Mouse (Mus musculus) brain, embryonic 14.5 days (tissue): ENCODE measurements around the gene Ldah. TPM values are rescaled to one million over a fixed set of nuclear protein-coding genes. Genes with fewer than 3 reads are reported as not detected.

Source experiments
- DNase-seq: peaks from one replicate; pipeline ENCODE4 v3.0.0-alpha.2; 2011; ENCODE audit warnings: low read depth
- CTCF ChIP-seq: fragments of 200-500 bp; IDR thresholded peaks from 2 replicates; pipeline ENCODE4 v1.5.1; 2012; ENCODE audit warnings: inconsistent platforms, mild to moderate bottlenecking, moderate library complexity, borderline replicate concordance; ENCODE audit not compliant: insufficient read depth, insufficient read length; ENCODE audit errors: extremely low read depth
- POLR2A ChIP-seq: fragments of 200-500 bp; IDR thresholded peaks from 2 replicates; pipeline ENCODE4 v1.6.1; 2012; ENCODE audit warnings: mild to moderate bottlenecking, inconsistent platforms, borderline replicate concordance; ENCODE audit not compliant: poor library complexity, insufficient read depth, insufficient read length, severe bottlenecking; ENCODE audit errors: extremely low read depth
- polyA plus RNA-seq: library from polyadenylated mRNA; depleted of rRNA; stranded (reverse); fragments of >200 nt; gene quantifications from 2 replicates; pipeline ENCODE4 v1.2.3, GENCODE M21; 2012; rRNA removed

The Ldah gene
- polyA plus RNA-seq, 1 experiment: 47.7 TPM

- TF ChIP-seq POLR2A: no peak
- no peak for TF ChIP-seq CTCF
- no peak for DNase-seq
Observed at GRCm38 (mm10) chr12:8321506-8321905, 113.6 kb downstream of the Ldah start.

- no peak for DNase-seq
- no peak for TF ChIP-seq CTCF
- no peak for TF ChIP-seq POLR2A
Observed at GRCm38 (mm10) chr12:8324086-8324485, 116.2 kb downstream of the Ldah start.

DNA sequence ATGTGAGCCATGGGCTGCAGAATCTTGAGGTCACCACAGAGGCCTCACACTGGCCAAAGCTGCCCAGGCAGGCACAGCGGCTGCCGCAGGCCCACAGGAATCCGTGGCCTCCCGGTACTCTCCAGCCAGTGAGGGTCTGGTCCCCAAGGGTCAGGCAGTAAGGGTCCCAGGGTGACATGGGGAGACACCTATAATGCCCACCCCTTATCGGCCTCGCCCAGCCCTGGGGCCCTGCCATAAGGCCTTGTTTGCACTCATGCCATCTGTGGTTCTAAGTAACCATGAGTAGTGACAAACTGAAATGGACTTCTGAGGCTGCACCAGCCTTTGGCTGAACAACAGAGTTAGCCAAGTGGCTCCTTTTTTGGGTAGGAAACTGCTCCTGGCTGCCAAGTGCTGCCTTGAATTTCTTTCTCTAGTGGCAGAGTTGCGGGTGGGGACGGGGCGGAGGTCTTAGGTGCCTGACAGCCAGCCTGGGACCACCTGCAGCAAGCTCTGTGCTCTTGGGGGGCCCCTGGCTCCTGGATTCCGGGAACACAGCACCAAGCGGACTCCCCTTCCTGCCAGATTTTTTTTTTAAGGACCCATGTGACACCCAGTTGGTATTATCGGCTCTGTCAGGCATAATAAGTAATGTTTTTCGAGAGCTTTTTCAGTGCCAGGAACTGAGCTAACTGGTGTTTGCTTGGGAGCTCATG, 117.5 kb downstream of the Ldah start:
- DNase-seq: no peak
- TF ChIP-seq CTCF: no peak
- TF ChIP-seq POLR2A: no peak

DNA sequence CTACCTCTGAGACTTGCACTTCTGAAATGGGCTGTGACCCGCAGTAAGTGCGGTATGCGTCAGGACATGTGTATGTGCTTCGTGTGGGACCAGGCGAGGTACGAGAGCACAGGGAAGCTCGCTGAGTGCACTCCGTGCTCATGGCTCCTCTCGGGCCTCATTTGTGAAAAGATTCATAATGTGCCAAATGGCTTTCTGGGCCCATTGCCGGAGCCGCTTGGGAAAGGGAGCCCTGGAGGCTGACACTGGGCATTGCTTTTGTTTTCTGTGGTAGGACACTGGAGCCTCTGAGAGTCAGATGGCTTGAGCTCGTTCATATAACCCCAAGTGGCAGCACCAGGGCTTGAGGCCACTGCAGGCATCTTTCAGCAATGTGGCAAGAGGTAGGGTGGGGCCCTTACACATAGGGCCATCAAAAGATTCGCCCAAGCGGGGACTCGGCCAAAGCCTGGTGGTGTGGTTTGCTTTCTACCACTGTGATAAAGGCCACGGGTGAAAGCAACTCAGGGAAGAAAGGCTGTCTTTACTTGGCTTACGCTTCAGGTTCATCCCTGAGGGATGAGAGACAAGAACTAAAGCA, 118.1 kb downstream of the Ldah start:
- no peak for DNase-seq
- TF ChIP-seq POLR2A (no peak), CTCF (no peak)

DNA sequence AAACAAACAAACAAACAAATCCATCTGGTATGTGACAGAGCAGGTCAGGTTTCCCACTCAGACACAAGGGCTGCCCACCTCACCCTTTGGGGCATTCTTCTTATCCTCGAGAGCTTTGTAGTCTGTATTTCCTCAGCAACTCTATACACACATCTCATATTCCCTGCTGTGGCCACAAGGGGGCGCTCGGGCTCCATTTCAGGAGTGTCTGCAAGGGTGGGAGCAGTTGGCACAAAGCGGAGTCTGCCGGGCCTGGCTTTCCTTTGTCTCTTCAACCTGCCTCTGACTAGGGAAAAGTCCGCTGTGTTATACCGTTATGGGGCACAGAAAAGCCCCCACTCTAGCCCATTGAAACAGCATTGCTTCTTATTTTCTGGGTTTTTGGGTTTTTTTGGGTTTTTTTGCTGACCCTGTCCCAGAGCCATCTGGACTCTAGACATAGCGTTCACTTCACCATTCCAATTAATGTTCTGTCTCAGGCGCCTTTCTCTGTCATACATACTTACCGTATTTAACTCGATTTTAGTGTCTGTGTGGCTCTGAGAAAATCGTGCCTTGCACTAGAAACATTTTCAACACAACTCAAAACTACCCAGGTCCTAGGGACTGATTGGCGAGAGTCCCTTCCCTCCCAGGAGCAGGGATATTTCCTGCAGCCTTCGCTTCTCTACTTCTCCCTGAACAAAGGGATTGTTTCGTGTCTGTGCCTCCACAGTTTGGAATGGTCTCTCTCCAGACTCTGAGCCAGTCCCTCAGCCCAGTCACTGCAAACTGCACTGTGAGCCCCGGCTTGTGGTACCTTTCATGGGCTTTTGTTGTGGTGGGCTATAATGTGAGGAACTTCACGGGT, 119.1 kb downstream of the Ldah start:
- DNase-seq: peak; percentile 97
- TF ChIP-seq POLR2A: no peak; the same call in 1 of the 2 replicates
- peak; percentile 96 for TF ChIP-seq CTCF

DNA sequence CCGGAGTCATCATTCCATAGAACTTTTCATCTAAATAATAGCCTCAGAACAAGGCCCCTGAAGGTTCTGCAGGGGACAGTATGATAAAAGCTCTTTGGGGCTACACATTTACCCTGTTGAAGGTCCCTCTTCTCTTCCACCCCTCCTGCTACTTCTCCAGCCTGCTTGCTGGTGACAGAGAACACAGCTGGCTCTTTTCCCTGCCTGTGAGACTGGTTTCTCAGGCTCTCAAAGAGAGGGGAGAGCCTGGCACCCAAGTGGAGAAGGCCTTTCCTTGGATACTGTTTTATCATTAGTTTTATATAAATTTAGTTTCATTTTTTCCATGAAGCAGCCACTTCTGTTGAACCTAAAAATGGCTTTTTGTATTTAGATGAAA, 119.8 kb downstream of the Ldah start:
- DNase-seq: peak; percentile 71
- TF ChIP-seq CTCF (no peak), POLR2A (no peak)

- no peak for DNase-seq
- TF ChIP-seq POLR2A (no peak), CTCF (no peak)
Observed at GRCm38 (mm10) chr12:8329236-8329635, 121.3 kb downstream of the Ldah start.

DNA sequence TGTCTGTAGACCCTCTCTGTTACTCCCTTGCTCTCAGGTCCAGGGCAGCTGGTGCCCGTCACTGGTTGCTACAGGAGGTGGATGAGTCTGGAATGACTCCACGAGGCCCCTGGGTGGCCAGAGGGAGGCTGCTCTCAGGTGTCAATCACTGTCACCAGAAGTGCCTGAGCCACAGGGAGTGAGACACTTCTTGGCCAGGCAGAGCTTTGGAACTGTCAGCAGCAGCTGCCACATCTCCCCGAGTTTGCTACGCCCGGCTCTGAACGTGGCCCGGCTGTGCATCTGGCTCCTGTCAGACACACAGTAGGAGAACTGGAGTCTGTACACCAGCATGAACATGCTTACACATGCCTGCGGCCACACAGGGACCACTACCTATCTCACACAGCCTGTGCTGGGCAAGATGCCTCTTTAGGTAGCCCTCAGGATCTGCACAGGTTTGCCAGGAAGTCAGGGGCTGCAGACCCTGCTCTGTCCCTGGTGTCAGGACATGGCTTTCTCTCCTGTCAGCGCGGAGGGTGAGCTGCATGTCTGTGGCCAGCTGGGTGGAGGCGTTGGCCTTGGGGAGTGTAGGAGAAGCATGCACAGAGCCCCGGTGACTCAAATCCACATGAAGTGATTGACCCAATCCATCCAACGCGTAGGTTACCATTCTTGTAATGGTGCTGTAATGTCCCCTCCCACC, 123.7 kb downstream of the Ldah start:
- peak; percentile 63 for DNase-seq
- no peak for TF ChIP-seq POLR2A
- no peak for TF ChIP-seq CTCF

- peak; percentile 43 for DNase-seq
- TF ChIP-seq POLR2A (no peak), CTCF (no peak)
Observed at GRCm38 (mm10) chr12:8332174-8332542, 124.3 kb downstream of the Ldah start.

DNA sequence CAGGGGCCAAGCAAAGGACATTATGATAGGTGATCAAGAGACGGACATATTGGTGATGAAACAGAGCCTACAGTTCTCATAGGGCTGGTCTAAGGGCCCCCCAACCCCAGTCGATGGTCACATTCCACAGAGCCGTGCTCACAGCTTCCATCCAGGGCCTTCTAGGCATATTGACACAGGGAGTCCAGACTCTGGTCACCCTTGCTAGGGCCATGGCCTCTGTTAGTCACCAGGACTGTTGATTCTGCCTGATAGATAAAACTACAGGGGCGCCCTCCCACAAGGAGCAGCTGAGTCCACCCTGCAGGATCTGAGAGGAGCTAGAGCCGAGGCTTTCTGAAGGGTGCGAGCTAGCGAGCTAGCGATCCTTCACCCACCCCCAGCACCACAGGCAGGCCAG, 125.7 kb downstream of the Ldah start:
- no peak for TF ChIP-seq POLR2A
- no peak for TF ChIP-seq CTCF
- DNase-seq: no peak

- no peak for TF ChIP-seq POLR2A
- TF ChIP-seq CTCF: no peak
- no peak for DNase-seq
Observed at GRCm38 (mm10) chr12:8334261-8334660, 126.4 kb downstream of the Ldah start.

Other genes with a start within 250 kb of the Ldah start
- 0.31 and 0.35 TPM in 2 replicates for gene Apob, start 230.5 kb upstream of the Ldah start, polyA plus RNA-seq
- 0.45 and 0.98 TPM in 2 replicates for gene Gdf7, start 93.8 kb downstream of the Ldah start, polyA plus RNA-seq
- gene Hs1bp3, start 105.3 kb downstream of the Ldah start, polyA plus RNA-seq: 11.1 and 11.7 TPM in 2 replicates